Mouse (Mus musculus): Measurements from ENCODE around the gene Nkx2-2. TPM values are rescaled to one million over a fixed set of nuclear protein-coding genes. Genes with fewer than 3 reads are reported as not detected.
"Not testable (repeated sequence)": the region's sequence is repeated elsewhere in the genome, so short reads cannot be mapped to it uniquely, and the experiment has no call there.

Gene Nkx2-2
- total RNA-seq, 2 experiments from 2014 or later = not detected

DNA sequence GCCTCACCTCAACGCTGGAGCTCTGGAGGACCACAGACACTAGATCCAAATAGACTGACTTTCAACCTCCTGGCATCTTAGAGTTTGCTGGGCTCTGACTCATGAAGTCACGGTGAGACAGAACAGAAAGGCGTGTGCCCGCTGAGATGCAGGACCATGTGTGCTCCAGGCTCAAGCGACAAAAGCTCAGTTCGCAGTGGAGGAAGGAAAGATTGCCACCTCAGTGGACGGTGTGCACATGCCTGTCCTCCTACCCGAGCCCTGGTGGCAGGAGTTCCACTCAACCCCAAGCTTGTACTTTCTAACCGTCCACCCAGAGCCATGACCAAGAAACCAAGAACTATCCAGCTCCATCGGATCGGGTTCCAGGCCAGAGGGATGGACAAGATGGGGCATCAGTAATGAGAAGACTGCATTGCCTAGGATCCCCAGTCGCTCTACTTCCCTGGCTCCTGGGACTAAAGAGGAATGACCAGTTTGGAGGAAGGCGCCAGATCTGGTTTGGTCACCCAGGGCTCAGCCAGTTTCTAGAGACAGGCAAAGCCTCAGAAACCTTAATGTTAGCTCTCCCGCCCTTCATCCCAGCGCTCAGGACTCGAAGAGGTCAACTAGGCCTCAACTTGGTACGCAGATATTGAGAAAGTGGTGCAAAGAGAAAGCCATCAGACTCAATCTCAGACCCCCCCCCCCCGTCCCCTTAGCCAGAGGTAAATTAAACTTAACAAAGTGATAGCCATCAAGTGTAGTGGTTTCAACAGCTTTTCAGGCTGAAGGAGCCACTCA, 11.9 kb downstream of the Nkx2-2 start:
- no peak for ATAC-seq (ENCODE audit: poor library complexity, severe bottlenecking)

DNA sequence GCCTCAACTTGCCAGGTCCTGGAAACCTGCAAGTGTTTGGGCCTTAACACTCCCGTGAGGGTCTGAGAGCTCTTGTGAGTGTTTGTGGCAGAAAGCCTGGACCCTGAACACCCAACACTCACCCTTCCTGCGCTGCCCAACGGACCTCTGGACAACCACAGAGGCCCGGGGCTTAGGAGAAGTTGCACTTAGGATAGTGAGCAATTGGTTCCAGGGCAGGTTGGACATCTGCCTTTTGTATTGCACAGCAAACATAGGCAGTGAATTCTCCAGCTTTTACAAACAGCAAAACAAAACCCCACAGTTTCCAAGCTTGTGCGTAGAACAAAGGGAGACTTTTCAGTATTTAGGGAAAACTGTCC, 12.8 kb downstream of the Nkx2-2 start:
- ATAC-seq (ENCODE audit: poor library complexity, severe bottlenecking) = no peak

DNA sequence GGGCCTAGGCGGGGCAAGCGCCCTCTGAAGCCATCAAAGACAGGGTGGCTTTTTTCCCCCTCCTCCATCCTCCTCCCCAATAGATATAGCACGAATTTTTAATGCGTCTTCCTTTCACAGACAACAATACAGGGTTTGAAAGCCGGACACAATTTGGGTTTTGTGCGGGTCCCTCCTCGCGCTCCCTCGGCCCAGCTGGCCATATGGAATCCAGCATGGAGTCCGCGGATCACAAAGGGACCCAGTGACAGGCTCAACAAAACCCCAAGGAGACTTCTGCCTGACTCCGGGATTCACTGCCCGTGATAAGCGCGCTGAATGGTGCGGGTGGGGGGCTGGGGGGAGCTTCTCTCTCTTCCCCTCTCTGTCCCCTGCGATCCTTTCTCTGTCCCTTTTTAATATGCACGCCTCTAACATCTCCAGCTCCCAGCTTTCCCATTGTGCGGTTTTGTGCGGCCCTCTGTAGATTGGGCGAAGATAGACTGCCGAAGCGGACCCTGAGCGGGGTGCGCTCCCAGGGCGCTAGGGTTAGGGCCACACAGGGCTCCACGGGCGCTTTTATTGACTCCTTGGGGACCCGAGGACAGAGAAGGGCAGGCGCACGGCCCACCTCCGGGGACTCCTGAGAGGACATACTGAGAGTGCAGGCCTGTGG, 13.3 kb downstream of the Nkx2-2 start:
- ATAC-seq (ENCODE audit: poor library complexity, severe bottlenecking) = no peak

DNA sequence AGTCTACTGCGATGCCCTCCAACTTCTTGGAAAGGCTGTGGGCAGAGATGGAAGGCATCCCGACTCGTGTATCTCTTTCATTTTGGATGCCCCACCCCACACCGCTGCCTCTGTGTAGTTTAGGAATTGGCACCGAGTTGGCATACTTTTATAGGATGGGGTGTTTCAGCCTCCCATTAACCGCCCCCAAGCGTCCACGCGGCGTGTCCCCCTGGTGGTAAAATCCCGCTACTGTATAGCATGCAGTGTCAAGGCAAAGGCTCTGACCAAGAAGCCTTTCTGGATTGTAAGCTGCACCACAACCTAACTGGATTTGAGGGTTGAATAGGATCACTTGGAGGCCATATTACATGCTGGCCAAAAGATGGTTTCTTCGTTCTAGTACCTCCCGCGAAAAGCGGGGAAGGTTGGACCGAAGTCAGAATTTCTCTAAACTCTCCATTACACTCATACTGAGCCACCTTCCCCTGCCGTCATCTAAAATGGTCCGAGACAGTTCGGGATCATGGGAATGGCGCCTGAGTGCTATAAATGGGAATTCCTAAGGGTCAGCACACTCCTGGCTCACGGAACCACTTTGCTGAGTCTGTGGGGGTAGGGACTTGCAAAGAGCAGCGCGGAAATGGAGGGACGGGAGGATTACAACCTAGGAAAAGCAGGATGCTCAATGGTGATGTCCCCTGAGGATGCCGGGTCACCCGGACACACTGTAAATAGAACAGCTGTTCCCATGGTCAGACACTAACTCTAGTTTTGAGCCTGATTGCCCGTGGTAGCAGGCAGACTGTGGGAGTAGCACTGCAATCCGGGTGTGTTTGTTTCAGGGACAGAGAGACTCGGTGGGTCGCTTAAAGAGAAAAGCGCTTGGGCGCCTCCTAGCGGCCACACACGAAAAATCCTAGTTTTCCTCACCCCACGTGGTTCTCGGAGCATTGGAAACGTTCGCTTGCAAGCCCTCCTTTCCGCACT, 15.7 kb downstream of the Nkx2-2 start:
- ATAC-seq (ENCODE audit: poor library complexity, severe bottlenecking) = peak; percentile 74

DNA sequence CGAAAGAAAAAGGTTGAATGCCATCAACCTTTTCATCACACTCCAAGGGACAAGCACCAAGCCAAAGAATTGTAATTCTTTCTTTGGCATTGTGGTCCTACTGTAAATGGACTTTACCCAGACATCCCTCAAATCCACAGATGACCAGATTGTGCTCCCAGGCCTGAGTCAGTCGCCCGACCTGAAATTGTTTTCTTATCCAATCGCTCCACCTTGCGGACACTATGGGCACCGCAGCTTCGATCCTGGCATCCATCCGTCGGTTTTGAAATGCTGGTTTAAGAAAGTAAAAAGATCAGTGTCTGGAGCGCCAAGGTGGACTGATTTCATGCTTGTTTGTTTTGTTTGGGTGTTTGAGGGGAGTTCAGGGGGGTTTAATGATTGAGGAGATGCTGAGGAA, 16.4 kb downstream of the Nkx2-2 start:
- peak; percentile 81 for ATAC-seq (ENCODE audit: poor library complexity, severe bottlenecking)

DNA sequence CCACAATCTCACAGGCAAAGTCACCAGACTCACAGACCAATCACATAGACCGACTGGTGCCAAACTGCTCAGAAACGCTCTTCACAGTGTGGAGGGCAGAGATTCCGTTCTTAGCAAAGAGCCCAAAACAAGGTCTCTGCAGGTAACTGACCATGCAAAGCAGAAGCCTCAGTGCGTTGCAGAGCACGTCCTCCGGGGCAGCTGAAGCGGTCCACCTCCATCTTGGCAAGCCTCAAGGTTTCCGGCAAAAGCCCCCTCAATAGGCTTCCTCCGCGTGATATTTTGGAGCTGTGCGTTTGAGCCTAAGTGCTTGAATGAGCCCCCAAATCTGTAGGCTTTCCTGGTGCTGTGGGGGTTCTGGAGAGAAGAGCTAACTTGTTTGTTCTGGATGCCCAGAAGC, 18.7 kb downstream of the Nkx2-2 start:
- no peak for ATAC-seq (ENCODE audit: poor library complexity, severe bottlenecking)

DNA sequence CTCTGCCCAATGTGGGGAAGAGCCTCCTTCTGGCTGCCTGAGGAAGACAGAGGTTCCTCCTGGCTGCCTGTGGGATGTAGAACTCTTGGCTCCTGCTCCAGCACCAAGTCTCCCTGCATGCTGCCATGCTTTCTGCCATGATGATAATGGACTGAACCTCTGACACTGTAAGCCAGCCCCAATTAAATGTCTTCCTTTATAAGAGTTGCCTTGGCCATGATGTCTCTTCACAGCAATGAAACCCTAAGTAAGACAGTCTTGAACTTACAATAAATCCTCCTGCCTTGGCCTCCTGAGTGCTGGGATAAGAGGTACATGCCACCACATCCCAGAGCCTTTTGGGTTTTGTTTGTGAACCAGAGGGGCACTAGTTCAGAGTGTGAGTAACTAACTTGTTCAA, 20.3 kb downstream of the Nkx2-2 start:
- ATAC-seq (ENCODE audit: poor library complexity, severe bottlenecking) = no peak

DNA sequence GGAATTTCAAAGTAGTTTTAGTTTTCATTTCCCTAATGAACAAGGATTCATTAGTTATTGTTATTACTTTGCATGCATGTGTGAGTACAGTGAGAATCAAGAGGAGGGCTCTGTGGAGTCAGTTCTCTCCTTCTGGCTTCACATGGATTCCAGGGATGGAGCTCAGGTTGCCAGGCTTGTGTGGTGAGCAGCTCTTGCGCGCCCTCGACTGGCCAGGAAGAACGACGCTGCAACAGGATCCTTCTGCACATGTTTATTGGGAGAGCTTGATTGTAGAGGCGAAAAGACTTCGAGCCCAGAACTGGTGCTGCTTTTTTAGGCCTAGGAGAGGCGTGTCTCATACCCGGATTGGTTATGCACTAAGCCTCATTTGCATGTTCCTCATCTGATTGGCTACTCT, 23.5 kb downstream of the Nkx2-2 start:
- not testable (repeated sequence) for ATAC-seq (ENCODE audit: poor library complexity, severe bottlenecking)

DNA sequence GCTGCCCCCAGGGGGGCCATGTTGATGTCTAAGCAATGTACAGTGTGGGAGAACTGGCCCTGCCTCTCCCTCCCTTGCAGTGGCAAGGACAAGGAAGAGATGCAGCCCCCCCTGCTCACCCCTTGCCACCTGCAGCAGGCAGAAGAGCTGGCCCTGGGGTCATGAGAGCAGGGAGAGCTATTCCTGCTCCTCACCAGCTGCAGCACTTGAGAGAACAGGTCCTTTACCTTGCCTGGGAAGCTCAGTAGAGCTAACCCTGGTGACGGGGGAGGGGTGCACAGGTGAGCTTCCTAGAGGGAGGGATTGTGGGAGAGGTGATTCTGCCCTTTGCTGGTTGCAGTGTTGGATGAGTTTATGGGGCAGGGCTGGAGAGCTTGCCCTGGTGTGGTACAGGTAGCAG, 28.2 kb downstream of the Nkx2-2 start:
- no peak for ATAC-seq (ENCODE audit: poor library complexity, severe bottlenecking)

DNA sequence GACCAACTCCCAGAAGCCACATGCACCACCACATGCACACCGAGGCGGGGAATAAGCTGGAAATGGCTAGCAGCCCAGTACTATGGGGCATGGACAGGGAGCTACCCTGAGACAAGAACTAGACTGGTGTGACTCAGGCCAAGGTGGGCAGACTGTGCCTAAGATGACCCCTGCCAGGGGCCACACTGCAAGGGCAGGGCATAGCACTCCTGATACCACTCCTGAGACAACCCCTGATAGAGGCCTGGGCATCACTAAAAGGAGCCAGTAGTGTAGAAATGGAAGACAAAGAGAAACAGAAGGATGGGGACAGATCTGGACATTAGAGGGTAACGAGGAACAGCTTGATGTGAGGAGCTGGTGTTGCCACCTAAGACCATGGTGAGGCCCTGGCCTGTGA, 28.7 kb downstream of the Nkx2-2 start:
- no peak for ATAC-seq (ENCODE audit: poor library complexity, severe bottlenecking)

DNA sequence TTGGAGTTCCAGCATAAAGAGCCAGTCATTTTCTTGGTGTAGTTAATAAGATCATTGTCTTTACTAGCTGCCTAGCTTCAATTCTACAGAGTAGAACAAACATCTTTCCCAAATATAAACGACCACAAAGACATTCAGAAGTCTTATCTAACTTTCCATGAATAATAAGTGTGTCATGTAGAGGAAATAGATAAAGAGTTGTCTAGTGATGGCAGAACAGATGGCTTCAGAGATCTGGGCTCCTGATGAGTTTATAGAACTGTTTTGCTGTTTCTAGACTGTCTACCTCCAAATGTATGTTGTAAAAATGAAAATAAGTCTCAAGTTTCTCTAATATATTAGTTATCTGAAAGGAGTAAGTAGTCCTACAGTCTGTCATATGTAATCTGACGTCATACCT, 41.5 kb downstream of the Nkx2-2 start:
- ATAC-seq (ENCODE audit: poor library complexity, severe bottlenecking) = no peak

Other genes with a start within 250 kb of the Nkx2-2 start
- 92.3 and 94.3 TPM in 2 replicates for gene Xrn2, start 181.2 kb downstream of the Nkx2-2 start, total RNA-seq (2015)
- gene Xrn2, start 181.2 kb downstream of the Nkx2-2 start, total RNA-seq (2017) = 156 and 158 TPM in 2 replicates
- not detected in 2 replicates for gene Nkx2-4, start 108.8 kb downstream of the Nkx2-2 start, total RNA-seq (2015)
- not detected in 2 replicates for gene Nkx2-4, start 108.8 kb downstream of the Nkx2-2 start, total RNA-seq (2017)
- gene Pax1, start 167.7 kb upstream of the Nkx2-2 start, total RNA-seq (2015) = not detected in 2 replicates
- not detected in 2 replicates for gene Pax1, start 167.7 kb upstream of the Nkx2-2 start, total RNA-seq (2017)